Mouse (Mus musculus) adrenal gland, adult 8-10 months (tissue): Measurements from ENCODE around the gene Npr3. TPM values are rescaled to one million over a fixed set of nuclear protein-coding genes. Genes with fewer than 3 reads are reported as not detected.
A peak's percentile ranks its signal among the peaks of the same experiment; 100 is the strongest.

Experiments
- DNase-seq: peaks from one replicate; pipeline ENCODE4 v3.0.0; 2022
- total RNA-seq, 4 experiments: library from RNA; stranded (reverse); gene quantifications; 2 replicates each; pipeline ENCODE4 v1.2.4; 2022

Npr3 gene
- total RNA-seq: 10 to 100 TPM; 12.6 to 98.6 (median 31.9) TPM

DNA sequence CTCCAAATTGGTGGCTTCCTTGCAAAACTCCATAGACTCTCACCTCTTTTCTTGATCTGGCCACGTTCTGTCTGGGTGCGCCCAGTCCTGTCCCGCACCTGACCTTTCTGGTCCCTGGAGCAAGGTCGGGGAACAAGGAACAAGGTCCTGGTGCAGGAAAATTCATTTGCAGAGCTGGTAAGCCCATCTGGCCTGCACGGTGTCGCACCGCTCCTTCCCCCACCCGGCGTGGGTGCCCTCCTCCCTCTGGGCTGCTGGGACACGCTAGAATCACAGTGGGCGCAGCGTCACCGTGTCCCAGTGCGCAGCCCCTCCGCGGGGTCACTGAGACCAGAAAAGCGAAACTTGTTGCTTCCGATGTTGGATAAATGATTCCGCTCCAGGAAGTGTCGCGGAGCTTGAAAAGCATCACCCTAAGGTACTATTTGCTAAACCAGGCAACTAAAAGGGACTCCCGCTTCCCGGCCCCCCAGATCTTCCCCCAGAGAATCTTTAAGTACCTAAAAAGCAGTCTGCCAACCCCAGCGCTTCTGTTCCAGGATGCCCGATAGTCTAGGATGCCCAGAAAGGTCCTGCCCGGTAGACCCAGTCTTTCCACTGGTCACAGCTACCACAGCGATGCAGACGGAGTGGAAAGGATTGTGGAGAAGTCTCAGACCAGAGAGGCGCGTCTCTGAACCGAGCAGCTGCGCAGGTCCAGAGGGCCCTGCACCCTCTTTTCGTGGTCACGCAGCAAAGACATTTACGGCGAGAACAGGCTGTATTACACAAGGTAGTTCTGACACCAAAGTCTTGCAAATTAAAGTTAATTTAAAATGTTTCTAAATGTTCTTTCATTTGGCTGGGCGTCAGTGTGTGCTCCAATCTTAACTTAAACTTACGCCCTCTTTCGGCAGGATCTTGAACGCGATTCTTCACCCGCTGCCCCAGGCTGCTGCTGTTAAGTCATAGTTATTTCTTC lies at the start of gene Npr3:
TSS of gene Npr3 (minus strand) at position 717 of the 961 bp plus-strand sequence.
- peak; percentile 17 for DNase-seq

DNA sequence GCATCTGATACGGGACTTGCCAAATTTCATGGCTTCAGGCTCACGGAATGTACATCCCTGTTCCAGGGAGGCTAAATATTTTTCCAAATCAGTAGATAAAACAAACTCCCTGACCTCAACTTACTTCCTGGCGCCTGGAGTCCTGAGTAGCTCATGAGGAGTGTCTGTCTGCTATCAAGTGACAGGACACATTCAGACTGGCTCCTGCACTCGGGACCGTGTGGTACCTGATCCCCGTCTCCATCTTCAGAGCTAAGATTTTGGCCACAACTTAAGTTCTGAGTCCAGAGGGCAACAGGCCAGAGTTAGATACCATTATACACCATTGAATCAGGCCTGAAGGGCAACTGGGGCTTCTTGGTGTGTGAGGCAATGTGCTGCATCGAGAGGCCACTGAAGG lies 49.0 kb upstream of the Npr3 start:
- DNase-seq: no peak

GRCm38 (mm10) chr15:11954190-11954589 lies 47.1 kb upstream of the Npr3 start:
- DNase-seq: no peak

DNA sequence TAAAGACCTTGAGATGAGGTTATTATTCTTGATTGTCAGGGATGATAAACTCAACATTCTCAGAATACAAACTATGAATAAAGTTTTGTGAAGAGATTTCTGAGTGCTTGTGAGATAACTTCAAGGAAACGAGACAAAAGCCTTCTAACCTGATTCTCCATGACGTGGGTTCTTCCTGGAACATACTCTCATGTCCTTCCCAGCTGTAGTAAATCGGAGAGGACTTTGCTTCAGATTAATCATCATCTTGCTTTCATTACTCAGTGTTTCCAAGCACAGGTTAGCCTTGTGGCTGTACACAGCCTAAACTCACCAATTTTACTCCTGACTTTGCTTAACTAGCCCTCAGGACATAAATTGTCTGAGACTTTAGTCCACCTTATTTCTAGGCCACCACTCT lies 45.1 kb upstream of the Npr3 start:
- DNase-seq: no peak

DNA sequence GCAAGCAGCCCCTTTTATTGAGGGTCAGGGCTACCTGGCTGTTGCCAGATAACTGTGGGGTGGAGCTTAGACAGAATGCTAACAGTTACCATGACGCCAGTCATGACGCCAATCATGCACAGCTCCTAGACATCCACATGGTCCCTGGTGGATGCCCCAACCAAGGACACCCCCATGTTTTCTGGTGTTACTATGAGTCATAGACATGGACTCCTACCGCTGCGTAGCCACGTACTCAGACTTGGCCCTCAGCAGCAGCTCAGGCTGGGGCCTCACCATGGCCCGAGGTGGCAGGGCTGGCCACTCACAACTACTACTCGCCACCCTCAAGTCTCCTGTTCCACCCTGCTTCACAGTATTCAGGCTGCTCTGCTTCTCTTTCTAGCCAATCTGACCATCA lies 44.1 kb upstream of the Npr3 start:
- DNase-seq: no peak

DNA sequence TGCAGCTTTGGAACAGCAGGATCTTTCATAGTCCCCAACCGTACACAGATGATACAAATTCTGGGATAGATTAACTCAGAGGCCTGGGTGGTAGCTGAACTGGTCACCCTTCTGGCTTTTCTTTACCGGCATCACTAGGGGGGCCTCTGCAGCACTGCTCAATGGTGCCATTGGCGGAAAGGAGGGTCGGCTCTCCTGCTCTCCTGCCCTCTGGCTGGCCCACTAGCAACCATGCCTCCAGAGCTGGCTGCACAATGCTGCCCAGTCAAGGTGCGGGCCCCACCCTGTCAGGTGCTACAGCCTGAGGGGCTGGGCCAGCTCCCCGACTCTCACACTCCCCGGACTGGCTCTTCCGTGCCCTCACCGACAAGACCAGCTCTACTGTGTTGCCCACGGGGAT lies 43.1 kb upstream of the Npr3 start:
- no peak for DNase-seq

DNA sequence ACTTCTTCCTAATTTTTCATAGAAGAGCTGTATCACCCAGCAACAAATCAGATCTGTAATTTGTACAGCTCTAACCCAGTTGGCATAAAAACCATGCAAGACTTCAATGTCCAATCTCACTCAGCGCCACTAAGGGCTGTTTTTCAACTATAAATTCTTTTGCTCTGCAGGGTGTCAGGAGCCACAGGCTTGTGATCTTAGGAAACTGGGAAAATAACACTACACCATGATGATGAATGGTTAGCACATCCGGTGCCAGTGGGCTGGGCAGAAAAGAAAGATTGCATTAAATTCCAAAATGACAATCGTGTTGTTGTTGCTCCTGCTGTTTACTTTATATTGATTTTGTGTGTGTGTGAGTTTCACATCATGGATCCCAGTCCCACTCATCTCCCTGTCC lies 42.4 kb upstream of the Npr3 start:
- no peak for DNase-seq

GRCm38 (mm10) chr15:11940855-11941254 lies 33.8 kb upstream of the Npr3 start:
- DNase-seq: no peak

DNA sequence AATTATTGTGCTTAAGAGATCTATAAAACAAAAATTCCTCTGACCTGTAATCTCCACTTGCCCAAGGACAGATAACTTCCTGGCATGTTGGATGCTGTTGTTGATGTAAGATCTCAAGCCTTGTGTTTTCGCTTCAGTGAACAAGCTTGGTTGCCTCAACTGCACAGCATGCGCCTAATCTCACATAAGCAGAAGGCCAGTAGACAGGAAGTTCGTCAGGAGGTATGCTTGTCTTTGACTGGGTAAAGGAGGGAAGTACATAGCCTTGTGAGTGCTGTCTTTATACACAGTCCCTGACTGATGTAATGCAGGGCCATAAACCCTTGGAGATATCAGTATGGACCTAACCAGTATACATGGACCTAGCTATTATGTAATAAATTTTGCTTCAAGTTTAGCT lies 20.7 kb upstream of the Npr3 start:
- no peak for DNase-seq

- no peak for DNase-seq
Observed at GRCm38 (mm10) chr15:11914101-11914500, 7.0 kb upstream of the Npr3 start.

GRCm38 (mm10) chr15:11909875-11910274 lies 2.8 kb upstream of the Npr3 start:
- no peak for DNase-seq

- peak; percentile 2 for DNase-seq
Observed at GRCm38 (mm10) chr15:11908166-11908565, 1.1 kb upstream of the Npr3 start.

- DNase-seq: peak; percentile 14
Observed at GRCm38 (mm10) chr15:11906021-11906570, 991 bp downstream of the Npr3 start.

DNA sequence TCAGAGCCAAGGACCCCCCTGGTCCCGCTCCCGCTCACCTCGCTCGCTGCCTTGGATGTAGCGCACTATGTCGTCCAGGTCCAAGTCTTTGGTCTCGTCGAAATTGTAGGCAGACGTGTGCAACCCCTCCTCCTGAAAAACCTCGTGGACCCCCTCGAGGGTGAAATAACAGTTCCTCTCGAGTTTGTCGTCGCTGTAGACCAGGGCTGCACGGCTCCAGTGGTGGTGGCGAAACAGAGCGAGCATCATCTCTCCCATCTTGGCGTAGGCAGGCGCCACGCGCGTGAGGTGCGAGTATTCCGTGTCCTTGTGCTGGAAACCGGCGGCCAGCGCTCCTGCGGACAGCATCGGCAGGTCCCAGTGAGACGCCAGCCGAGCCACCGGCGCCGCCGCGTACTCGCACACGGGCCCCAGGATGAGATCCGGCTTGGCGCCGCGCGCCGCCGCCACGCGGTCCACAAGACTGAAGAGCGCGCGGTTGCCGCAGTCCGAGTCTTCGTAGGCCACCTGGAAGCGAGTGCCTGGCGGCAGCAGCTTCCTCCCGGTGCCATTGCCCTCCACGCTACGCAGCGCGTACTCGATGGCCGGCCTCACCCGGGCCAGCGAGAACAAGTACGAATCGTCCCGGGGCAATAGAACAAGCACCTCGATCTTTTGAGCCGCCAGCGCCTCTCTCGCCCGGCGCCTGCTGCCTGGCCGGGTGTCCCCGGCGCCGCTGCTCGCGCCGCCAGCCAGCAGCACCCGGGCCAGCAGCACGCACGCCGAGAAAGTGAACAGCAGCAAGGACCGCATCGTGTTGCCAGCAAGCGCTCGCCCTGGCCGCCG lies 2.0 kb downstream of the Npr3 start:
- peak; percentile 5 for DNase-seq

DNA sequence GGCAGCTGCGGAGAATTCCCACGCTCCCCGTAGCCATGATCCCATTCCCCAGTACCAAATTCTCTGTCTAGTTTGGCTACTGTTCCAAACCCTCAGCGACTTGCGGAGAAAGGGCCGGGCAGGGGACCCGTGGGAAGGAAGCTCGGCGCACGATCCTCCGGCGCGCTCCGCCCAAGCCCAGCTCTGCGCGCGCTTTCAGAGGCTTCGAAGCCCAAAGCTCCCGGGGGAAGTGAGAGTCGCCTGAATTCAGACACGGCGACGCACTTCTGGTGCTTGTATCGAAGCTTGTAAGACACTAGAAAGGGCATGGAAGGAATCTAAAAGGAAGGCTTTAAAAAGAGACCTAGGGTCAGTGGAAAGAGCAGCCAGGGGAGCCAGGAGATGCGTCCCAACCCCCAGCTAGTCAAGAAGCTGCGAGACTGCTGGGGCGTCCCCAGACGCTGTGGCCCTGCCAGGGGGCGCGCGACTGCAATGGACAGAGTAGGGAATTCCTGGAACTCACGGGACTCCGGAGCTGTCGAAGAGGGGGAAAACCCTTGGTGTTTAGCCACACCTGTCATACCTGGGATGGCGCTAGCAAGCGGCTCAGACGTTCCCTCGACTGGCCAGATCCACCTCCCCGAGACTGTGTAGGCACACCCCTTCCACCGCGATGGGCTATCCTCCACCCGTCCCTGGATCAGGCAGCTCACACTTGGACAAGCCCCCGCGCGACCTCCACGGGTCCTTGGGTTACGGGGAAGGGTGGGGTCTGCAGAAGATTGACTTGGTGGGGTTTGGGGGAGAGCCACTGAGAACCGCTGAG lies 2.8 kb downstream of the Npr3 start:
- DNase-seq: peak; percentile 6

DNA sequence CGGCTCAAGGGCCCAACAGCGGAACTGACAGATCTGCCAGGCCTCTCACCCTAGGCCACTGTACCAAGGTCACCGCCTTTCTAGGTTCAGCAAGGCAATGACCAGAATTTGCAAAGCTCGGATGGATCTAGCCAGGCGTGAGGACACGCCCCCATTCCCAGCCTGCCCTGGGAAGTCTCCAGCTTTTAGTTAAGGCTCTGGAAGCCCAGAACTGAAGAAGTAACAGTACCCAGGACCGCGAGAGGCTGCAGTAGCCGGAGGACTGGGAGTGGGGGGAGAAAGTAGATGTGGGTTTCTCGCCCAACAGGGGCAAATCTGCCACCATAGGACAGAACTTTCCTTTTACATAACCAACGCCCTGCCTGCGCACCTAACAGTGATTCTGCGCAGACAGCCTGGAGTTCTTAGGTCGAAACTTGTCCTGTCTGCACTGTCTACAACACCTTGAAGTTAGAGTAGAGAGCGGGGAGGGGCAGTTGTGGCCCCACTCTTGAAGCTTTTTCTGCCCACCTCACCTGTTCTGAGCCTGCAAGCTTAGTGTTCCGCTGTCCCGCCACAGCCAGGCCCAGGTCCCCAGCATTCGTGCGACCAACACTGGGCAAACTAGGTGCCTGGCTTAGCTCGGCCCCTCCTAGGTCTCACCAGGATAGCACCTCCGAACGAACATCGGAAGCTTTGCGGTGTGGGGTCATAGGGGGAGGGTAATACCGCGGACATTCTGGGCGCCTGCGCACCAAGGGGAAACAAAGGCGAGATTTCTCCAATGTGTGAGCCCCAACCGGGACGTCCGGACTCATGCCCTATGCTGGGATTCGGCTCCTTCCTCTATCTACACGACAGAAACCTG lies 3.7 kb downstream of the Npr3 start:
- DNase-seq: no peak

DNA sequence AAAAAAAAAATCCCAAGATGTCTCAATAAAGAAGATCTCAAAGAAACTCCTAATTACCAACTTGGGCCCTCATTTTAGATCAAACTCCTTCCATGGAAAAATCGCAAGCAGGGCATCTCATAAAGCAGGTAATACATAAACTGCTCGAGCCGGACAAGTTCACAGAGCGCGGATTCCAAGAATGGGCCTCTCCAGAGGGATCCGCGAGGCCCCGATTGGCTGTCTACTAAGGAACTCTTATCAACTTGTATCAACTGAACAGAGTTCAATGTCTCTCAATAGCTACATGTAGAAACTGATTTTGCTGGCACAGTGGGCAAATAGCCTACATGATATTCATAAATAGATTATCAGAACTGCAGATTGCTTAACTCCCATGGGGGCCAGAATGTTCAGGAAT lies 9.5 kb downstream of the Npr3 start:
- DNase-seq: no peak

DNA sequence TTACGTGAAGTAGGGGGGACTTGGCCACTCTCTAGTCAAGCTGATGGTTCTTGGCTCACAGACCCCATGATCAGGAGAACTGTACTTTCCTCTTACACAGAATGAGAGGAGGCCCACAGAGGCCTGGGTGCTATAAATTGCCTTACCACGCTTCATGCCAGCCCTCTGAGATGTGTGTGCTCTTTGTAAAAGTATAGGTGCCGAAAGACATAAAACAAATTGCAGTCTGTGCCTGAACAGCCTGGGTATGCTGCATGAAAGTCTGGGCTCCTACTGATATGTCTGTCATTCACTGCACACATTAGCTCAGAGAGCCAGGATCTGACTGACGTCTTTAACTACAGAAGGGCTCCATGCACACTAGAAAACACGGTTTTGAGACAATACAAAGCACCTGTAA lies 9.9 kb downstream of the Npr3 start:
- DNase-seq: no peak

GRCm38 (mm10) chr15:11893969-11894368 lies 13.1 kb downstream of the Npr3 start:
- DNase-seq: no peak

DNA sequence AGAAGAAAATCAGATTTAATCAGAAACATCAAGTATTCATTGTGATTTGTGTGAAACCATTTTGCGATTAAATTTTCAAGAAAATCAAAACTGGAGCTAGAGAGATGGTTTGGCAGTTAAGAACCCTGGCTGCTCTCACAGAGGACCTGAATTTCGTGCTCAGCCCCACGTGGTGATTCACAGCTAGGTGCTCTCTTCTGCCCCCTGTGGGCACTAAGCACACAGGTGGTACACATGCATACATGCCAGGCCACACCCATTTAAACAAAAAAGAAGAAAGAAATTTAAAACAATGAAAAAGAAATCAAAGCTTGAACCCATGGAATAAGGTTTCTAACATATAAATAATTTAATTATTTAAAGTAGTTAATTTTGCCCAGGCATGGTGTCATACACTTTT lies 15.7 kb downstream of the Npr3 start:
- no peak for DNase-seq

GRCm38 (mm10) chr15:11882508-11883205 lies 24.4 kb downstream of the Npr3 start:
- DNase-seq: no peak
